Mouse (Mus musculus): ENCODE measurements at regions not wholly inside any gene's neighbourhood (a gene's known extent, or its start where the extent isn't known, plus 50 kb on each side); places are given as distances from the start of the nearest gene placed in this dataset.

- TF ChIP-seq CTCF (IDR thresholded peaks at IDR 0.05; ENCODE audit: low read depth) (no peak), EP300 (IDR thresholded peaks at IDR 0.05; ENCODE audit: low read depth) (no peak)
Measured at GRCm38 (mm10) chr4:70664181-70664580, 129.4 kb upstream of the Megf9 start.
